Mouse (Mus musculus) kidney, adult 2 months (tissue): ENCODE measurements around the gene Rab26.

Experiments used
- CTCF ChIP-seq: fragments of 200-500 bp; conservative IDR thresholded peaks from 2 replicates; pipeline ENCODE4 v1.5.1; 2011; ENCODE audit warnings: low read depth, mild to moderate bottlenecking, control low read depth, low read length, moderate library complexity, mixed read lengths; ENCODE audit not compliant: insufficient read depth, insufficient read length
- POLR2A ChIP-seq: fragments of 200-500 bp; IDR thresholded peaks from one replicate; pipeline ENCODE4 v1.6.1; 2011; ENCODE audit warnings: low read depth, low read length, control low read depth

GRCm38 (mm10) chr17:24560301-24561028 lies 26.5 kb upstream of the Rab26 start:
- no peak for TF ChIP-seq CTCF
- TF ChIP-seq POLR2A: no peak
